Mouse (Mus musculus) embryonic facial prominence, embryonic 10.5 days (tissue): ENCODE measurements at regions not wholly inside any gene's neighbourhood (a gene's known extent, or its start where the extent isn't known, plus 50 kb on each side); places are given as distances from the start of the nearest gene placed in this dataset.

Experiments used
- DNase-seq: peaks from one replicate; pipeline ENCODE4 v3.0.0-alpha.2; 2017; ENCODE audit warnings: low spot score
- H3K27ac ChIP-seq: fragments of 300-500 bp; sonication (generic); replicated peaks from 2 replicates; pipeline ENCODE4 v1.5.1; 2016; ENCODE audit warnings: mild to moderate bottlenecking
- H3K27me3 ChIP-seq: fragments of 300-500 bp; sonication (generic); replicated peaks from 2 replicates; pipeline ENCODE4 v1.6.1; 2016; ENCODE audit warnings: low read depth, mild to moderate bottlenecking; ENCODE audit not compliant: poor library complexity, severe bottlenecking
- H3K36me3 ChIP-seq: fragments of 300-500 bp; sonication (generic); replicated peaks from 2 replicates; pipeline ENCODE4 v1.6.1; 2016; ENCODE audit warnings: mild to moderate bottlenecking, moderate library complexity
- H3K4me1 ChIP-seq: fragments of 300-500 bp; sonication (generic); 2 replicates; pipeline ENCODE4 v1.6.1; 2016
- H3K4me3 ChIP-seq: fragments of 300-500 bp; sonication (generic); 2 replicates; pipeline ENCODE4 v1.5.1; 2016; ENCODE audit warnings: mild to moderate bottlenecking, moderate library complexity
- H3K9me3 ChIP-seq: fragments of 300-500 bp; sonication (generic); 2 replicates; pipeline ENCODE4 v1.6.1; 2016; ENCODE audit warnings: mild to moderate bottlenecking
- WGBS: fragments of 180-500 bp; shearing (Covaris S2); methylation state at CpG from one replicate; pipeline ENCODE4 v1.1.7; 2016; 5-methylcytosine and 5-hydroxymethylcytosine counted together

- Histone ChIP-seq H3K9me3 (no peaks in the 10 kb centered on the region), H3K4me3 (no peak overlapping the region)
- 87% methylated on average over 8 of the region's 8 CpGs for whole genome bisulfite sequencing
Observed at GRCm38 (mm10) chr5:149911968-149912367, 106.5 kb upstream of the Rxfp2 start.

GRCm38 (mm10) chr5:149915761-149916160 is 102.7 kb upstream of the Rxfp2 start:
- Histone ChIP-seq H3K27ac (no peak overlapping the region), H3K27me3 (no peaks in the 10 kb centered on the region), H3K9me3 (no peaks in the 10 kb centered on the region), H3K4me3 (no peak overlapping the region), H3K4me1 (no peaks in the 10 kb centered on the region), H3K36me3 (no peaks in the 10 kb centered on the region)
- DNase-seq, result no peak

More at GRCm38 (mm10) chr5:149911968-149912367, 106.5 kb upstream of the Rxfp2 start:
- peak; percentile 15 for DNase-seq
- Histone ChIP-seq H3K4me1 (peaks cover 13% of the 10 kb centered on the region; the same call in 1 of the 2 replicates), H3K36me3 (no peaks in the 10 kb centered on the region), H3K27me3 (no peaks in the 10 kb centered on the region), H3K27ac (no peak overlapping the region)

GRCm38 (mm10) chr5:149917374-149917773 is 101.1 kb upstream of the Rxfp2 start:
- Histone ChIP-seq H3K4me1 (no peaks in the 10 kb centered on the region), H3K27me3 (no peaks in the 10 kb centered on the region), H3K36me3 (no peaks in the 10 kb centered on the region), H3K9me3 (no peaks in the 10 kb centered on the region), H3K27ac (no peak overlapping the region), H3K4me3 (no peak overlapping the region)
- 26% methylated on average over 3 of the region's 3 CpGs for WGBS
- DNase-seq, result peak; percentile 37

GRCm38 (mm10) chr5:149919097-149919496 is 99.4 kb upstream of the Rxfp2 start:
- no peaks in the 10 kb centered on the region for H3K27me3 ChIP-seq
- no peaks in the 10 kb centered on the region for H3K9me3 ChIP-seq
- DNase-seq, result no peak
- H3K4me1 ChIP-seq, result no peaks in the 10 kb centered on the region
- H3K36me3 ChIP-seq, result no peaks in the 10 kb centered on the region
- WGBS, result 76% methylated on average over 4 of the region's 4 CpGs
- no peak overlapping the region for H3K4me3 ChIP-seq
- H3K27ac ChIP-seq, result no peak overlapping the region

GRCm38 (mm10) chr5:149920326-149920725 is 98.1 kb upstream of the Rxfp2 start:
- Histone ChIP-seq H3K27ac (no peak overlapping the region), H3K27me3 (no peaks in the 10 kb centered on the region), H3K4me1 (no peaks in the 10 kb centered on the region), H3K9me3 (no peaks in the 10 kb centered on the region), H3K4me3 (no peak overlapping the region), H3K36me3 (no peaks in the 10 kb centered on the region)
- 94% methylated on average over 4 of the region's 4 CpGs for WGBS
- no peak for DNase-seq

- Histone ChIP-seq H3K9me3 (no peaks in the 10 kb centered on the region), H3K36me3 (no peaks in the 10 kb centered on the region), H3K4me1 (no peaks in the 10 kb centered on the region), H3K27me3 (no peaks in the 10 kb centered on the region), H3K27ac (no peak overlapping the region), H3K4me3 (no peak overlapping the region)
- DNase-seq, result no peak
- 93% methylated on average over 10 of the region's 10 CpGs for WGBS
Observed at GRCm38 (mm10) chr5:149924501-149924900, 94.0 kb upstream of the Rxfp2 start.

- 84% methylated on average over 2 of the region's 2 CpGs for WGBS
- DNase-seq, result no peak
- no peak overlapping the region for H3K4me3 ChIP-seq
- H3K36me3 ChIP-seq, result no peaks in the 10 kb centered on the region
- peaks cover 3% of the 10 kb centered on the region for H3K4me1 ChIP-seq
- no peak overlapping the region for H3K27ac ChIP-seq
- H3K9me3 ChIP-seq, result no peaks in the 10 kb centered on the region
- H3K27me3 ChIP-seq, result no peaks in the 10 kb centered on the region
Observed at GRCm38 (mm10) chr5:149926786-149927185, 91.7 kb upstream of the Rxfp2 start.

- WGBS, result 71% methylated on average over 9 of the region's 9 CpGs
- H3K36me3 ChIP-seq, result no peaks in the 10 kb centered on the region
- H3K27ac ChIP-seq, result no peak overlapping the region
- no peak overlapping the region for H3K4me3 ChIP-seq
- DNase-seq, result no peak
- H3K4me1 ChIP-seq, result peaks cover 13% of the 10 kb centered on the region
- H3K27me3 ChIP-seq, result no peaks in the 10 kb centered on the region
- H3K9me3 ChIP-seq, result no peaks in the 10 kb centered on the region
Observed at GRCm38 (mm10) chr5:149931574-149932161, 86.8 kb upstream of the Rxfp2 start.

GRCm38 (mm10) chr5:149932220-149932619 is 86.3 kb upstream of the Rxfp2 start:
- H3K4me3 ChIP-seq, result no peak overlapping the region
- no peaks in the 10 kb centered on the region for H3K27me3 ChIP-seq
- peak; percentile 24 for DNase-seq
- peaks cover 13% of the 10 kb centered on the region for H3K4me1 ChIP-seq
- 44% methylated on average over 4 of the region's 4 CpGs for WGBS
- no peaks in the 10 kb centered on the region for H3K36me3 ChIP-seq
- no peaks in the 10 kb centered on the region for H3K9me3 ChIP-seq
- no peak overlapping the region for H3K27ac ChIP-seq

GRCm38 (mm10) chr5:149945651-149946050 is 72.8 kb upstream of the Rxfp2 start:
- Histone ChIP-seq H3K27me3 (no peaks in the 10 kb centered on the region), H3K27ac (no peak overlapping the region), H3K36me3 (no peaks in the 10 kb centered on the region), H3K9me3 (no peaks in the 10 kb centered on the region), H3K4me1 (no peaks in the 10 kb centered on the region), H3K4me3 (no peak overlapping the region)
- DNase-seq, result no peak

- H3K36me3 ChIP-seq, result no peaks in the 10 kb centered on the region
- H3K4me3 ChIP-seq, result no peak overlapping the region
- WGBS, result 87% methylated on average over 2 of the region's 2 CpGs
- DNase-seq, result no peak
- 0 out of 2 replicates have a peak, but pooled peaks cover 2% of the 10 kb centered on the region for H3K4me1 ChIP-seq
- H3K9me3 ChIP-seq, result no peaks in the 10 kb centered on the region
- H3K27me3 ChIP-seq, result no peaks in the 10 kb centered on the region
- no peak overlapping the region for H3K27ac ChIP-seq
Observed at GRCm38 (mm10) chr5:149947491-149947890, 71.0 kb upstream of the Rxfp2 start.

- peaks cover 5% of the 10 kb centered on the region; the same call in 1 of the 2 replicates for H3K9me3 ChIP-seq
- no peak overlapping the region for H3K27ac ChIP-seq
- H3K27me3 ChIP-seq, result no peaks in the 10 kb centered on the region
- no peak overlapping the region for H3K4me3 ChIP-seq
- no peak for DNase-seq
- H3K36me3 ChIP-seq, result no peaks in the 10 kb centered on the region
- H3K4me1 ChIP-seq, result 0 out of 2 replicates have a peak, but pooled peaks cover 2% of the 10 kb centered on the region
- 90% methylated on average over 4 of the region's 4 CpGs for WGBS
Observed at GRCm38 (mm10) chr5:149956931-149957330, 61.5 kb upstream of the Rxfp2 start.

- WGBS, result 91% methylated on average over 11 of the region's 11 CpGs
Observed at GRCm38 (mm10) chr5:149961178-149961577, 57.3 kb upstream of the Rxfp2 start.

More at GRCm38 (mm10) chr5:149961178-149961577, 57.3 kb upstream of the Rxfp2 start:
- peaks cover 8% of the 10 kb centered on the region for H3K4me1 ChIP-seq
- H3K9me3 ChIP-seq, result peaks cover 5% of the 10 kb centered on the region; the same call in 1 of the 2 replicates
- H3K27ac ChIP-seq, result no peak overlapping the region
- DNase-seq, result no peak
- no peak overlapping the region for H3K4me3 ChIP-seq
- no peaks in the 10 kb centered on the region for H3K27me3 ChIP-seq
- H3K36me3 ChIP-seq, result no peaks in the 10 kb centered on the region
